21 mouse cellular contexts compared by ENCODE assay signal in the genomic region with DNA sequence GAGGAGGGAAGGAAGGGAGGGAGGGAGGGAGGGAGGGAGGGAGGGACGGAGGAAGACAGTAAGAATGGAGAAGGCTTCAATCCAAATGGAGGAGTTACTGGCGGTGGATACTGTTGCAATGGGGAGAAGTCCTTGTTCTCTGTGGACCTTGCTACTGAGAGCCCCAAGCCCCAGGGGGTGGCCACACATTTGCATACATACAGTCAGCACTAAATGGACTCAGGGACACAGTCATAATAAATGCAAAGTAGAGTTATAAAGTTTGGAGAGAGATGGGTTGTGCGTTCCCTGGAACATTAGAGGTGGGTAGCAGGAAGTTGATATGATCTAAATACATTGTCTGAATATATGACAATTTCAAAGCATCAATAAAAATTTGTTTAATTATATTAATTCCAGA. TPM values are rescaled to one million over a fixed set of nuclear protein-coding genes. Genes with fewer than 3 reads are reported as not detected.
"Had no signal": no experiment of that assay in that cellular context is flagged by ENCODE, and none has a peak within 500 bp of the region (broad histone marks: within the 10 kb centered on the region; RNA-seq: fewer than 3 reads in every experiment).

No protein-coding gene starts in this region.

- H3K9me3 ChIP-seq: midbrain, embryonic 10.5 days; midbrain, embryonic 13.5 days; neural tube, embryonic 13.5 days; neural tube, embryonic 15.5 days had no signal

- H3K4me2 ChIP-seq: lung, embryonic 14.5 days; midbrain, embryonic 13.5 days; neural tube, embryonic 13.5 days; neural tube, embryonic 15.5 days had no signal

- H3K27me3 ChIP-seq: midbrain, embryonic 13.5 days; neural tube, embryonic 15.5 days had no signal

- ATAC-seq: midbrain, embryonic 13.5 days; midbrain, embryonic 16.5 days had no signal

- H3K4me3 ChIP-seq: midbrain, embryonic 10.5 days; midbrain, embryonic 13.5 days; myocyte; neural tube, embryonic 13.5 days; neural tube, embryonic 15.5 days had no signal

- H3K36me3 ChIP-seq: midbrain, embryonic 10.5 days; midbrain, embryonic 13.5 days; neural tube, embryonic 13.5 days; neural tube, embryonic 15.5 days had no signal

- H3K27ac ChIP-seq: liver, embryonic 14.5 days; midbrain, embryonic 10.5 days; midbrain, embryonic 13.5 days; neural tube, embryonic 13.5 days; neural tube, embryonic 15.5 days had no signal

- DNase-seq: lung, adult 18-20 months; lung, embryonic 14.5 days; lung, postnatal 10 days; lung, postnatal 4 days; retina, postnatal 1 day; right cerebral cortex, adult 18-20 months; right cerebral cortex, postnatal 25 days; right cerebral cortex, postnatal 4 days; spleen, adult 18-20 months; thymus, adult 2 months; thymus, postnatal 25 days had no signal

- H3K9ac ChIP-seq: liver, embryonic 14.5 days; lung, embryonic 14.5 days; midbrain, embryonic 13.5 days; neural tube, embryonic 13.5 days; neural tube, embryonic 15.5 days had no signal

- H3K4me1 ChIP-seq: midbrain, embryonic 13.5 days had no signal

RNA-seq across cellular contexts. Expression of gene Il9r, which starts 14.0 kb away (rescaled TPM):
- total RNA-seq: megakaryocyte, adult 5-6 weeks; megakaryocyte-erythroid progenitor cell, adult 5-6 weeks had no signal
- polyA plus RNA-seq: liver, embryonic 16.5 days; lung, embryonic 14.5 days; midbrain, embryonic 10.5 days; midbrain, embryonic 13.5 days; midbrain, embryonic 16.5 days; neural tube, embryonic 13.5 days; neural tube, embryonic 15.5 days had no signal

RNA-seq across cellular contexts. Expression of gene Rhbdf1, which starts 36.1 kb away (rescaled TPM):
- total RNA-seq: megakaryocyte, adult 5-6 weeks; megakaryocyte-erythroid progenitor cell, adult 5-6 weeks had no signal
